In genomic region chr2:170858640-170859039, GRCm38 (mm10) we compare ENCODE assay signal across 15 mouse cellular contexts.
"Had no signal": no experiment of that assay in that cellular context is flagged by ENCODE, and none has a peak within 500 bp of the region (broad histone marks: within the 10 kb centered on the region; RNA-seq: fewer than 3 reads in every experiment).

No protein-coding gene starts in this region.

- H3K4me2 ChIP-seq: lung, embryonic 15.5 days; midbrain, embryonic 13.5 days; neural tube, embryonic 12.5 days; stomach, embryonic 15.5 days had no signal

- H3K4me1 ChIP-seq: megakaryocyte, embryonic 14.5 days; stomach, embryonic 15.5 days had no signal

- H3K9ac ChIP-seq: lung, embryonic 15.5 days; midbrain, embryonic 13.5 days; neural tube, embryonic 12.5 days; stomach, embryonic 15.5 days had no signal

- H3K9me3 ChIP-seq: lung, embryonic 15.5 days; midbrain, embryonic 13.5 days; neural tube, embryonic 12.5 days; stomach, embryonic 15.5 days had no signal

- DNase-seq: lung, adult 2 months; lung, postnatal 14 days; lung, postnatal 36 days; right cerebral cortex, postnatal 14 days; thymus, adult 2 months; thymus, postnatal 25 days; thymus, postnatal 4 days had no signal

- H3K36me3 ChIP-seq: lung, embryonic 15.5 days; midbrain, embryonic 13.5 days; neural tube, embryonic 12.5 days; stomach, embryonic 15.5 days had no signal

- ATAC-seq: lung, postnatal 0 days; midbrain, embryonic 13.5 days had no signal

- H3K4me3 ChIP-seq: lung, embryonic 15.5 days; megakaryocyte, embryonic 14.5 days; midbrain, embryonic 13.5 days; neural tube, embryonic 12.5 days; stomach, embryonic 15.5 days had no signal

- H3K27me3 ChIP-seq: lung, embryonic 15.5 days; megakaryocyte, embryonic 14.5 days; midbrain, embryonic 13.5 days; neural tube, embryonic 12.5 days; stomach, embryonic 15.5 days had no signal

- H3K27ac ChIP-seq: lung, embryonic 15.5 days; macrophage; midbrain, embryonic 13.5 days; neural tube, embryonic 12.5 days; stomach, embryonic 15.5 days; stomach, postnatal 0 days had no signal
